In the genomic region with DNA sequence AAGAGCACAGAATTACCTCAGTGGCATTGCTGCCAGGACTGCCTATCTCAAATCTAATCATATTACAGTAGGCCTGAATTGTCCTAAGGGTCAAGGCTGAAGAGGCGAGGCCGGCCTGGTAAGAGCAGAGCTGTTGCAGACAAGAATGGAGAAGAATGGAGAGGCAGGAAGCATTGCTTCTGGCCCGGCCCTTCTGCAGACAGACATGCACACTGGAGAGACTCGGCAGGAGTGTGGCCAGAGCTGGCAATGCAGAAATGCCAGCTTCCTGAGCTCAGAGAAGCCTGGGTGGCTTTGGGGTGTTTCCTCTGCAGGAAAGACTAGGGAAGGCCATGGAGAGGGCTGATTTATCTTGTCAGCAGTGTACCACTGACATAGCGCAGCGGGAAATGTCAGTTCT, we compare ENCODE assay signal across 19 mouse cellular contexts. TPM values are rescaled to one million over a fixed set of nuclear protein-coding genes. Genes with fewer than 3 reads are reported as not detected.
DNase-seq lines count a peak whose midpoint lies in the region; ATAC-seq lines count a peak whose summit lies in the region.
"Had no signal": no experiment of that assay in that cellular context is flagged by ENCODE, and none has a peak within 500 bp of the region (broad histone marks: within the 10 kb centered on the region; RNA-seq: fewer than 3 reads in every experiment).

No protein-coding gene starts in this region.

- H3K36me3 ChIP-seq in macrophage (ENCODE audit: inconsistent target), result no peaks in the 10 kb centered on the region
- H3K36me3 ChIP-seq in hindbrain, embryonic 11.5 days (ENCODE audit: control insufficient read depth, insufficient read depth, low read length), result no peaks in the 10 kb centered on the region
- no peaks in the 10 kb centered on the region for H3K36me3 ChIP-seq in forebrain, embryonic 12.5 days (replicated peaks)
- H3K36me3 ChIP-seq: hindbrain, embryonic 15.5 days; limb, embryonic 12.5 days; liver, embryonic 13.5 days; lung, embryonic 15.5 days; midbrain, embryonic 15.5 days had no signal

- H3K4me3 ChIP-seq in macrophage (ENCODE audit: inconsistent target), result no peak overlapping the region
- H3K4me3 ChIP-seq in hindbrain, embryonic 11.5 days (ENCODE audit: low read depth, low read length), result no peak overlapping the region
- no peak overlapping the region for H3K4me3 ChIP-seq in forebrain, embryonic 12.5 days (replicated peaks)
- H3K4me3 ChIP-seq: erythroblast, embryonic 14.5 days; hindbrain, embryonic 15.5 days; limb, embryonic 12.5 days; liver, embryonic 13.5 days; lung, embryonic 15.5 days; midbrain, embryonic 15.5 days had no signal

- peak overlapping the region; percentile 83 for H3K27ac ChIP-seq in macrophage
- no peak overlapping the region for H3K27ac ChIP-seq in hindbrain, embryonic 11.5 days (ENCODE audit: low read depth, low read length)
- no peak overlapping the region for H3K27ac ChIP-seq in forebrain, embryonic 12.5 days
- H3K27ac ChIP-seq: hindbrain, embryonic 15.5 days; limb, embryonic 12.5 days; liver, embryonic 13.5 days; lung, embryonic 15.5 days; midbrain, embryonic 15.5 days had no signal

- H3K9ac ChIP-seq in hindbrain, embryonic 11.5 days (ENCODE audit: low read depth, low read length), result no peak overlapping the region
- H3K9ac ChIP-seq in forebrain, embryonic 12.5 days, result no peak overlapping the region
- H3K9ac ChIP-seq: forebrain, postnatal 0 days; hindbrain, embryonic 15.5 days; limb, embryonic 12.5 days; liver, embryonic 13.5 days; lung, embryonic 15.5 days; midbrain, embryonic 15.5 days had no signal

- H3K79me2 ChIP-seq in macrophage (ENCODE audit: inconsistent target), result peaks cover 77% of the 10 kb centered on the region

- no peak for ATAC-seq in hindbrain, embryonic 11.5 days (ENCODE audit: low FRiP score)
- no peak for ATAC-seq in forebrain, embryonic 12.5 days (ENCODE audit: low FRiP score)
- ATAC-seq: forebrain, postnatal 0 days; midbrain, embryonic 15.5 days had no signal

- H3K4me2 ChIP-seq in hindbrain, embryonic 11.5 days (replicated peaks; ENCODE audit: low read depth, low read length), result no peak overlapping the region
- H3K4me2 ChIP-seq in forebrain, embryonic 12.5 days, result no peak overlapping the region
- H3K4me2 ChIP-seq: hindbrain, embryonic 15.5 days; limb, embryonic 12.5 days; liver, embryonic 13.5 days; lung, embryonic 15.5 days; midbrain, embryonic 15.5 days had no signal

- WGBS in macrophage (ENCODE audit: missing documents), result 53% methylated on average over 6 of the region's 6 CpGs
- WGBS in hindbrain, embryonic 11.5 days, result 87% methylated on average over 6 of the region's 6 CpGs
- WGBS in forebrain, embryonic 12.5 days, result 84% methylated on average over 6 of the region's 6 CpGs

- peak; percentile 33 for DNase-seq in adrenal gland, postnatal 14 days
- DNase-seq in adrenal gland, adult 18-20 months (ENCODE audit: low spot score in 2 of 2), result no peak
- DNase-seq in adrenal gland, postnatal 36 days, result peak; percentile 17 to 21
- DNase-seq in cerebellum, adult 9-11 months, result peak; percentile 67
- DNase-seq in hindbrain, embryonic 11.5 days (ENCODE audit: low spot score), result no peak
- DNase-seq: forebrain, postnatal 0 days; gastrocnemius, postnatal 14 days; kidney, adult 2 months; kidney, postnatal 36 days; liver, embryonic 13.5 days; thymus, postnatal 14 days had no signal

- no peaks in the 10 kb centered on the region for H3K9me3 ChIP-seq in hindbrain, embryonic 11.5 days (ENCODE audit: control insufficient read depth, low read length)
- H3K9me3 ChIP-seq in forebrain, embryonic 12.5 days, result no peaks in the 10 kb centered on the region
- H3K9me3 ChIP-seq: hindbrain, embryonic 15.5 days; limb, embryonic 12.5 days; liver, embryonic 13.5 days; lung, embryonic 15.5 days; midbrain, embryonic 15.5 days had no signal

- no peaks in the 10 kb centered on the region for H3K4me1 ChIP-seq in hindbrain, embryonic 11.5 days (replicated peaks; ENCODE audit: control insufficient read depth, insufficient read depth, low read length)
- peaks cover 8% of the 10 kb centered on the region; the same call in 1 of the 2 replicates for H3K4me1 ChIP-seq in forebrain, embryonic 12.5 days

- no peaks in the 10 kb centered on the region for H3K27me3 ChIP-seq in hindbrain, embryonic 11.5 days (ENCODE audit: control insufficient read depth, insufficient read depth, low read length)
- H3K27me3 ChIP-seq in forebrain, embryonic 12.5 days, result no peaks in the 10 kb centered on the region
- H3K27me3 ChIP-seq: hindbrain, embryonic 15.5 days; limb, embryonic 12.5 days had no signal

RNA-seq across cellular contexts. Expression of gene Gm17509, which starts 4.7 kb away (rescaled TPM):
- 0.26 TPM in 1 of 2 replicates, not detected in the other for total RNA-seq in adrenal gland, postnatal 14 days (2021)
- total RNA-seq in adrenal gland, adult 18-20 months (2021), result not detected
- total RNA-seq in adrenal gland, postnatal 36 days (2021), result under 1 TPM in 1 of 2 experiments, not detected in 1; 0.16 TPM
- under 1 TPM in 9 of 26 experiments, not detected in 17; 0.25 to 0.79 (median 0.32) TPM for total RNA-seq in macrophage (2018; cell fraction: chromatin; rRNA removed)
- under 1 TPM in 13 of 26 experiments, not detected in 13; 0.04 to 0.17 (median 0.09) TPM for total RNA-seq in macrophage (2018; cell fraction: cytosol; rRNA removed)
- total RNA-seq in macrophage (2018; cell fraction: nucleus; rRNA removed), result 1 to 10 TPM in 1 of 26 experiments, under 1 TPM in 12, not detected in 13; 0.20 to 1.4 (median 0.44) TPM
- polyA plus RNA-seq in macrophage (2018), result 0.09 to 0.18 TPM in 2 of 3 replicates, not detected in the other
- 0.46 and 0.80 TPM in 2 replicates for polyA plus RNA-seq in hindbrain, embryonic 11.5 days (2014; fragmentation: Nextera tagmentation; extraction: Ambion mirVana)
- 1.4 and 1.5 TPM in 2 replicates for polyA plus RNA-seq in forebrain, embryonic 12.5 days (2016; fragmentation: Nextera tagmentation; extraction: Ambion mirVana)
- total RNA-seq: gastrocnemius, postnatal 14 days had no signal
- polyA plus RNA-seq: erythroblast, embryonic 14.5 days; heart, postnatal 0 days; kidney, adult 2 months; liver, embryonic 13.5 days; lung, embryonic 15.5 days had no signal

RNA-seq across cellular contexts. Expression of gene Emb, which starts 17.2 kb away (rescaled TPM):
- total RNA-seq in adrenal gland, postnatal 14 days (2021), result 44.4 and 45.1 TPM in 2 replicates
- total RNA-seq in adrenal gland, adult 18-20 months (2021), result 10 to 100 TPM; 22.0 to 32.3 TPM
- 10 to 100 TPM; 16.9 to 84.2 TPM for total RNA-seq in adrenal gland, postnatal 36 days (2021)
- total RNA-seq in macrophage (2018; cell fraction: chromatin; rRNA removed), result 10 to 100 TPM in 21 of 26 experiments, 1 to 10 TPM in 5; 4.4 to 91.7 (median 25.5) TPM
- 100 to 1,000 TPM in 8 of 26 experiments, 10 to 100 TPM in 18; 27.7 to 143 (median 66.8) TPM for total RNA-seq in macrophage (2018; cell fraction: cytosol; rRNA removed)
- 100 to 1,000 TPM in 6 of 26 experiments, 10 to 100 TPM in 20; 28.9 to 150 (median 66.4) TPM for total RNA-seq in macrophage (2018; cell fraction: nucleus; rRNA removed)
- polyA plus RNA-seq in macrophage (2018), result 54.2 to 190 TPM (median 124 TPM) in 3 replicates
- polyA plus RNA-seq in hindbrain, embryonic 11.5 days (2014; fragmentation: Nextera tagmentation; extraction: Ambion mirVana), result 27.4 and 27.8 TPM in 2 replicates
- 20.5 and 22.5 TPM in 2 replicates for polyA plus RNA-seq in forebrain, embryonic 12.5 days (2016; fragmentation: Nextera tagmentation; extraction: Ambion mirVana)

Comparison
In these comparisons a context has a peak if more than half of its experiments do, and no peak if none do; other contexts are left out.
1. DNase-seq: peak in adrenal gland, postnatal 14 days (single experiment), adrenal gland, postnatal 36 days (2 of 2) and cerebellum, adult 9-11 months (single experiment); none in adrenal gland, adult 18-20 months (0 of 2) and hindbrain, embryonic 11.5 days (single experiment).